Mouse (Mus musculus): ENCODE results near the gene Ddx20.

GRCm38 (mm10) chr3:105705561-105705960, 18.2 kb upstream of the Ddx20 start:
- no peak for TF ChIP-seq CTCF (IDR thresholded peaks at IDR 0.05; ENCODE audit: borderline replicate concordance, extremely low read depth, insufficient read depth, insufficient read length)
- no peak for TF ChIP-seq POLR2A (IDR thresholded peaks at IDR 0.05; ENCODE audit: borderline replicate concordance, extremely low read depth, insufficient read depth, insufficient read length, poor library complexity, severe bottlenecking)
